Comparison of ENCODE assay signal across 20 mouse cellular contexts in the genomic region with DNA sequence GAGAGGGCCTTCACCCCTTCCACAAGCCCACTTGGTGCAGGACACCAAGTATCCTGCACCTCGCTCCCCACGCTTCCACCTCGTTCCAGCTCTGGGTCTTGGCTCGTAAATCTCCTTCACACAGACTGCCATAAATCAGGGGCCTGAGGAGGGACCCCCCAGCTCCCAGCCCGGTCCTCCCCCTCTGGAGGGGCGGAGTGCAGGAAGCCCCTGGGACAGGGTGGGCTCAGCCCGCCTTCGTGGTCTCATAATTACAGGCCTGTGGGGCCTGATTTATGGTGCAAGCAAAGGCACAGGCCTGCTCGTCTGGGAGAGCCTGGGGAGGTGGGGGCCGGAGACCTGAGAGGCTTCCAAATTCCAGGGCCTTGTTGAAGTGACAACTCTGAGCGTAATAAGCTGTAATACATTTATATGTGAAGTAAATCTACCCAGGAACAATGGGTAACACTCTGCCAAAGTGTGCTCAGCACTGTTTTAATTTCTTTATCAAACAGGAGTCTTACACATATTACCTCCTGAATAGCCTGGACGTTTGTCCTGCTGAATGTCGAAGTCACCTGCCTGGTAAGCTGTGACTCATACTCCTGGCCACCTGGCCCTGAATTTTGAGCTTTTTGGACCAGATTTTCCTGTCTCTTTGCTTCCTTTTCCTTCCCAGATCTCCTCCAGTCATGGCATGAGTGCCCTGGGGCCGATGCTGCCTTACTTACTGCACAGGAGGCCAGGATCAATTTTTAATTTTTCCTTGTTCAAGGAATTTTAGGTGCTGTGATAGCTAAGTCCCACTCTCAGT. TPM values are rescaled to one million over a fixed set of nuclear protein-coding genes. Genes with fewer than 3 reads are reported as not detected.
DNase-seq lines count a peak whose midpoint lies in the region; ATAC-seq and TF ChIP-seq lines count a peak whose summit lies in the region.
"Had no signal": no experiment of that assay in that cellular context is flagged by ENCODE, and none has a peak within 500 bp of the region (broad histone marks: within the 10 kb centered on the region; RNA-seq: fewer than 3 reads in every experiment).

No protein-coding gene starts in this region.

- no peak overlapping the region for H3K4me2 ChIP-seq in kidney, postnatal 0 days (ENCODE audit: low read length)
- no peak overlapping the region for H3K4me2 ChIP-seq in intestine, embryonic 16.5 days (ENCODE audit: low read depth, low read length)
- H3K4me2 ChIP-seq in neural tube, embryonic 13.5 days, result no peak overlapping the region
- H3K4me2 ChIP-seq: hindbrain, embryonic 12.5 days; liver, embryonic 12.5 days had no signal

- DNase-seq in cerebellum, postnatal 25 days, result peak; percentile 53 to 64
- no peak for DNase-seq in cerebellum, adult 9-10 months
- DNase-seq in kidney, postnatal 0 days (ENCODE audit: low spot score), result peak; percentile 59
- no peak for DNase-seq in kidney, postnatal 25 days
- no peak for DNase-seq in thymus, postnatal 25 days
- no peak for DNase-seq in ovary, postnatal 10 days (ENCODE audit: low spot score)
- DNase-seq: B cell, adult 2 months; gastrocnemius, adult 2 months; heart, adult 18-20 months; kidney, adult 9 months; layer of hippocampus, adult 9-11 months had no signal

- no peak; the same call in 1 of the 2 replicates for ATAC-seq in kidney, postnatal 0 days (replicated peaks; ENCODE audit: low FRiP score, low read depth)
- no peak for ATAC-seq in intestine, embryonic 16.5 days
- peak; percentile 80 for ATAC-seq in neural tube, embryonic 13.5 days (ENCODE audit: low read depth)
- ATAC-seq: forebrain, embryonic 14.5 days; liver, embryonic 12.5 days; Patski had no signal

- H3K27ac ChIP-seq in kidney, postnatal 0 days, result no peak overlapping the region
- no peak overlapping the region for H3K27ac ChIP-seq in intestine, embryonic 16.5 days (ENCODE audit: low read length)
- H3K27ac ChIP-seq in neural tube, embryonic 13.5 days (replicated peaks), result no peak overlapping the region
- H3K27ac ChIP-seq: gastrocnemius, adult 2 months; hindbrain, embryonic 12.5 days; liver, embryonic 12.5 days had no signal

- no peaks in the 10 kb centered on the region for H3K9me3 ChIP-seq in kidney, postnatal 0 days (replicated peaks; ENCODE audit: low read length)
- no peaks in the 10 kb centered on the region for H3K9me3 ChIP-seq in intestine, embryonic 16.5 days (ENCODE audit: control insufficient read depth, low read length)
- no peaks in the 10 kb centered on the region for H3K9me3 ChIP-seq in neural tube, embryonic 13.5 days
- H3K9me3 ChIP-seq: hindbrain, embryonic 12.5 days; liver, embryonic 12.5 days; megakaryocyte, embryonic 14.5 days had no signal

- H3K9ac ChIP-seq in kidney, postnatal 0 days (ENCODE audit: low read depth, low read length), result no peak overlapping the region
- peak overlapping the region; percentile 37; the same call in 1 of the 2 replicates for H3K9ac ChIP-seq in intestine, embryonic 16.5 days (ENCODE audit: low read depth, low read length)
- H3K9ac ChIP-seq in neural tube, embryonic 13.5 days, result no peak overlapping the region
- H3K9ac ChIP-seq: hindbrain, embryonic 12.5 days; liver, embryonic 12.5 days had no signal

- no peak overlapping the region for H3K4me3 ChIP-seq in kidney, postnatal 0 days (replicated peaks; ENCODE audit: low read depth, low read length)
- H3K4me3 ChIP-seq in intestine, embryonic 16.5 days (ENCODE audit: low read length), result no peak overlapping the region
- no peak overlapping the region for H3K4me3 ChIP-seq in neural tube, embryonic 13.5 days
- H3K4me3 ChIP-seq: gastrocnemius, adult 2 months; hindbrain, embryonic 12.5 days; liver, embryonic 12.5 days; megakaryocyte, embryonic 14.5 days had no signal

- H3K4me1 ChIP-seq in kidney, postnatal 0 days (replicated peaks; ENCODE audit: insufficient read depth, low read length), result no peaks in the 10 kb centered on the region
- no peaks in the 10 kb centered on the region for H3K4me1 ChIP-seq in intestine, embryonic 16.5 days (ENCODE audit: control insufficient read depth, insufficient read depth, low read length)
- H3K4me1 ChIP-seq in neural tube, embryonic 13.5 days (replicated peaks), result peaks cover 8% of the 10 kb centered on the region
- H3K4me1 ChIP-seq: liver, embryonic 12.5 days had no signal

- H3K36me3 ChIP-seq in kidney, postnatal 0 days (ENCODE audit: insufficient read depth, low read length), result no peaks in the 10 kb centered on the region
- no peaks in the 10 kb centered on the region for H3K36me3 ChIP-seq in intestine, embryonic 16.5 days (ENCODE audit: control insufficient read depth, insufficient read depth, low read length)
- H3K36me3 ChIP-seq in neural tube, embryonic 13.5 days, result no peaks in the 10 kb centered on the region
- H3K36me3 ChIP-seq: hindbrain, embryonic 12.5 days; liver, embryonic 12.5 days had no signal

- WGBS in kidney, postnatal 0 days, result 25% methylated on average over 14 of the region's 14 CpGs
- 37% methylated on average over 14 of the region's 14 CpGs for WGBS in intestine, embryonic 16.5 days
- WGBS in neural tube, embryonic 13.5 days, result 22% methylated on average over 14 of the region's 14 CpGs

- H3K27me3 ChIP-seq in kidney, postnatal 0 days (ENCODE audit: insufficient read depth, low read length), result 0 out of 2 replicates have a peak, but pooled peaks cover under 1% of the 10 kb centered on the region
- no peaks in the 10 kb centered on the region for H3K27me3 ChIP-seq in intestine, embryonic 16.5 days (replicated peaks; ENCODE audit: control insufficient read depth, insufficient read depth, low read length)
- peaks cover 7% of the 10 kb centered on the region for H3K27me3 ChIP-seq in neural tube, embryonic 13.5 days
- H3K27me3 ChIP-seq: Patski had no signal

- TF ChIP-seq CTCF in kidney, postnatal 0 days (IDR thresholded peaks at IDR 0.05; ENCODE audit: low read depth), result no peak

RNA-seq across cellular contexts. Expression of gene Bhlha9, which starts 12.9 kb away (rescaled TPM):
- polyA plus RNA-seq in kidney, postnatal 0 days (2015; fragmentation: Nextera tagmentation; extraction: Ambion mirVana), result 0.16 TPM in 1 of 2 replicates, not detected in the other
- polyA plus RNA-seq in intestine, embryonic 16.5 days (2015; fragmentation: Nextera tagmentation; extraction: Ambion mirVana), result 0.18 TPM in 1 of 2 replicates, not detected in the other
- 0.32 TPM in 1 of 2 replicates, not detected in the other for polyA plus RNA-seq in neural tube, embryonic 13.5 days (2015; fragmentation: Nextera tagmentation; extraction: Ambion mirVana)
- polyA plus RNA-seq: heart, embryonic 16.5 days; liver, embryonic 12.5 days; urinary bladder, adult 2 months had no signal

RNA-seq across cellular contexts. Expression of gene Trarg1, which starts 20.3 kb away (rescaled TPM):
- 1.3 TPM in 2 replicates for polyA plus RNA-seq in kidney, postnatal 0 days (2015; fragmentation: Nextera tagmentation; extraction: Ambion mirVana)
- polyA plus RNA-seq in intestine, embryonic 16.5 days (2015; fragmentation: Nextera tagmentation; extraction: Ambion mirVana), result 0.66 and 0.94 TPM in 2 replicates
- 1.4 and 3.3 TPM in 2 replicates for polyA plus RNA-seq in neural tube, embryonic 13.5 days (2015; fragmentation: Nextera tagmentation; extraction: Ambion mirVana)
- polyA plus RNA-seq: liver, embryonic 12.5 days had no signal

RNA-seq across cellular contexts. Expression of gene Abr, which starts 37.2 kb away (rescaled TPM):
- 27.7 and 30.7 TPM in 2 replicates for polyA plus RNA-seq in kidney, postnatal 0 days (2015; fragmentation: Nextera tagmentation; extraction: Ambion mirVana)
- polyA plus RNA-seq in intestine, embryonic 16.5 days (2015; fragmentation: Nextera tagmentation; extraction: Ambion mirVana), result 29.5 and 35.1 TPM in 2 replicates
- polyA plus RNA-seq in neural tube, embryonic 13.5 days (2015; fragmentation: Nextera tagmentation; extraction: Ambion mirVana), result 83.7 and 86.8 TPM in 2 replicates

Comparison
In these comparisons a context has a peak if more than half of its experiments do, and no peak if none do; other contexts are left out.
1. DNase-seq: peak in cerebellum, postnatal 25 days (2 of 2) and kidney, postnatal 0 days (single experiment); none in cerebellum, adult 9-10 months (single experiment), kidney, postnatal 25 days (0 of 2), thymus, postnatal 25 days (single experiment) and ovary, postnatal 10 days (single experiment).